Mouse (Mus musculus) liver, postnatal 0 days (tissue): ENCODE results near the gene Dclre1a. TPM values are rescaled to one million over a fixed set of nuclear protein-coding genes. Genes with fewer than 3 reads are reported as not detected.

Experiments used
- ATAC-seq: fragments of 200-750 bp; cut with Nextera tagmentation; 2 replicates; pipeline ENCODE4 v1.8.0; 2017; ENCODE audit warnings: mild to moderate bottlenecking, moderate library complexity
- DNase-seq: peaks from one replicate; pipeline ENCODE4 v3.0.0-alpha.2; 2016
- H3K27ac ChIP-seq: fragments of 300-500 bp; sonication (generic); 2 replicates; pipeline ENCODE4 v1.5.1; 2014; ENCODE audit warnings: antibody characterized with exemption, moderate library complexity, mild to moderate bottlenecking, low read depth
- H3K27me3 ChIP-seq: fragments of 300-500 bp; sonication (generic); 2 replicates; pipeline ENCODE4 v1.6.1; 2014; ENCODE audit warnings: low read length, control low read depth, mixed read lengths; ENCODE audit not compliant: insufficient read depth
- H3K36me3 ChIP-seq: fragments of 300-500 bp; sonication (generic); replicated peaks from 2 replicates; pipeline ENCODE4 v1.6.1; 2014; ENCODE audit warnings: mild to moderate bottlenecking, control low read depth, low read length, moderate library complexity, mixed read lengths; ENCODE audit not compliant: insufficient read depth
- H3K4me1 ChIP-seq: fragments of 300-500 bp; sonication (generic); 2 replicates; pipeline ENCODE4 v1.6.1; 2014; ENCODE audit warnings: antibody characterized with exemption, mild to moderate bottlenecking, control low read depth; ENCODE audit not compliant: insufficient read depth
- H3K4me2 ChIP-seq: fragments of 300-500 bp; sonication (generic); 2 replicates; pipeline ENCODE4 v1.6.1; 2014; ENCODE audit warnings: low read depth, mild to moderate bottlenecking, low read length, moderate library complexity, mixed read lengths
- H3K4me3 ChIP-seq: fragments of 300-500 bp; sonication (generic); 2 replicates; pipeline ENCODE4 v1.5.1; 2014; ENCODE audit warnings: low read depth, low read length
- H3K9ac ChIP-seq: fragments of 300-500 bp; sonication (generic); replicated peaks from 2 replicates; pipeline ENCODE4 v1.6.1; 2014; ENCODE audit warnings: mild to moderate bottlenecking, moderate library complexity
- H3K9me3 ChIP-seq: fragments of 300-500 bp; sonication (generic); 2 replicates; pipeline ENCODE4 v1.6.1; 2016; ENCODE audit warnings: mild to moderate bottlenecking, control low read depth, low read length, mixed read lengths
- CTCF ChIP-seq: sonication (generic); IDR thresholded peaks from 2 replicates; pipeline ENCODE4 v1.5.1; 2016; ENCODE audit warnings: antibody characterized with exemption, low read depth
- EP300 ChIP-seq: IDR thresholded peaks from 2 replicates; pipeline ENCODE4 v1.6.1; 2016; ENCODE audit warnings: antibody characterized with exemption, low read depth, mild to moderate bottlenecking
- WGBS: fragments of 180-500 bp; shearing (Covaris S2); extraction: QIAGEN DNeasy Blood & Tissue Kit; methylation state at CpG from one replicate; pipeline ENCODE4 v1.1.7; 2014; ENCODE audit not compliant: insufficient replicate concordance; 5-methylcytosine and 5-hydroxymethylcytosine counted together
- polyA plus RNA-seq: library from polyadenylated mRNA; unstranded; fragments of >200 nt; fragmentation: Nextera tagmentation; extraction: Ambion mirVana; gene quantifications from 2 replicates; pipeline ENCODE4 v1.2.1, GENCODE M21; 2015

Dclre1a gene
- polyA plus RNA-seq, 1 experiment from 2014 or later: 14.8 TPM

DNA sequence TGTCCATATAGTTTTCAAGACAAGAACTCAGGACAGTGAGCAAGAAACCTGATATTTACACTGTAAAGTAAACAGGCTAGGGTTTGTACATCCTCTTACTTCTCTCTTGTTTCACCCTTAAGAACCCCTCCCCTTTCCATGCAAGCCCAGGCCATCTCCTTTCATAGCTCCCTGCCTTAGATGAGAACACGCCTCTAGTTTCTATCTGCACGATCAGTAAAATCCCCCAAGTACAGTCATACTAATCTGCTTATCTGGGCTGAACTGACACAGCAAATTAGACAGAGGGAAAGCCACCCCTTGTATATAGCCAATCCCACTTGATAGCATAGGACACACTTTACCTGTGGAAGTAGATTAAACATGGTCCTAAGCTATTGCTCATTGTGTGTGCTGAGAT lies 23.2 kb upstream of the Dclre1a start:
- Histone ChIP-seq H3K9me3 (no peaks in the 10 kb centered on the region), H3K4me2 (no peak overlapping the region), H3K36me3 (peaks cover 33% of the 10 kb centered on the region), H3K27ac (no peak overlapping the region), H3K9ac (no peak overlapping the region), H3K4me1 (no peaks in the 10 kb centered on the region), H3K27me3 (no peaks in the 10 kb centered on the region), H3K4me3 (no peak overlapping the region)
- TF ChIP-seq EP300: no peak
- TF ChIP-seq CTCF: no peak
- ATAC-seq (no peak), DNase-seq (no peak)
- 43% methylated on average over 2 of the region's 2 CpGs for WGBS

DNA sequence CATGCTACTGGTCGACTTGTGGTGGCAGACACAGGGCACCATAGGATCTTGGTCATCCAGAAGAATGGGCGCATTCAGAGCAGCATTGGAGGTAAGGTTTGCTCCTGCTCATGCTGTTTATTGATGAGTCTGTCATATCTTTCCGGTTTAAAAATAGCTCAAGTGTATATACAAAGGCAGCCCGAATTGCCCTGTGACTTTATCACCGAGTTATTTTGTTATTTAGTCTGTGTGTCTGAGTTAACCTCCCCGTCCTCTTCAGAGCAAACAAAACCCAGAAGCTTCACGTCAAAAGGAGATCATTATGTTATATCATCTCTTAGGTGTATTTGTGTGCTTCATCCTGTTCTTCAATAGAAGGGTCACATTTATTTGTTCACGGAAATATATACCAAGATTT lies 22.8 kb upstream of the Dclre1a start:
- no peak for DNase-seq
- Histone ChIP-seq H3K9me3 (no peaks in the 10 kb centered on the region), H3K4me2 (no peak overlapping the region), H3K27me3 (no peaks in the 10 kb centered on the region), H3K4me1 (no peaks in the 10 kb centered on the region), H3K9ac (no peak overlapping the region), H3K36me3 (peaks cover 30% of the 10 kb centered on the region), H3K27ac (no peak overlapping the region), H3K4me3 (no peak overlapping the region)
- no peak for ATAC-seq
- 74% methylated on average over 8 of the region's 8 CpGs for WGBS
- no peak for TF ChIP-seq EP300
- TF ChIP-seq CTCF: no peak

DNA sequence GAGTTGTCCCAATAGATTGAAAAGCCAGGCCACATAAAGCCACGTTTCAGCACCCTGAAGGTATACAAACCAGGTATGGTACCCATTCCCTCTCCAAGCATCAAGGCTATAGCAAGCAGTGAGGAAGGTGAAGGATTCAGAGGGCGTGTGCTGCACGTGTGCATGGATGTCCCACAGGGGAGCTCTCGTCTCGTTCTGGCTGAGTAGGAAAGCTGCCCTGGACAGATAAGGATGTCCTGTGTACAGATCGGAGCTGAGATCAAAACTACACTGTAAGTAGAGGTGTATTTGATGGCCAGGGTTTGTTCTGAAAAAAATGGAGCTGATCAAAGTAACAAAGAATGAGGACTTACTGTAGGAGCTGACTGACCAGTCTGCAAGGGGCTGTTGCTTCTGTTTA lies 18.9 kb upstream of the Dclre1a start:
- 0 out of 2 replicates have a peak, but pooled peaks cover 5% of the 10 kb centered on the region for H3K4me1 ChIP-seq
- no peak overlapping the region for H3K4me2 ChIP-seq
- no peaks in the 10 kb centered on the region for H3K27me3 ChIP-seq
- H3K9ac ChIP-seq: no peak overlapping the region
- no peak overlapping the region for H3K4me3 ChIP-seq
- H3K9me3 ChIP-seq: no peaks in the 10 kb centered on the region
- DNase-seq: no peak
- WGBS: 56% methylated on average over 6 of the region's 6 CpGs
- TF ChIP-seq EP300 (0 out of 2 replicates have a peak, but pooled peaks have one; percentile 40), CTCF (no peak)
- no peak overlapping the region for H3K27ac ChIP-seq
- peak; percentile 62; the same call in 1 of the 2 replicates for ATAC-seq
- H3K36me3 ChIP-seq: peaks cover 14% of the 10 kb centered on the region

DNA sequence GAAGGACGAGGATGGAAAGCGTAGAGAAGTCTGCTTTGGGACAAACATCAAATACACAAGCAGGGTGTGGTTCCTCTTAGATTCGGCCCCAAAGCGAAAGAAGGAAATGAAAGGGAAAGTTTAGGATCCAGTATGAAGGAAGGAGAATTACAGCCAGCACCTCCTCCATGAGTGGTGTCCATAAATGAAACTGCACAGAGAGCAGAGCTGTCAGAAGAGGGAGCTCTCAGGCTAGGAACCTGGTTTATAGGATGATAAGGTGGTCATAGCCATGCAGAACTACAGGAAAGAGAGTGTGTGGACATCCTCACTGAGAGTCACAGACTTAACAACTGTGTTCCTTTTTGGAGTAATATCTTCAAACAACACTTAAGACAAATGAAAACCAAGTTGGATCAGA lies 18.0 kb upstream of the Dclre1a start:
- DNase-seq: no peak
- TF ChIP-seq CTCF (peak; percentile 78), EP300 (no peak)
- H3K4me3 ChIP-seq: no peak overlapping the region
- H3K4me1 ChIP-seq: peaks cover 7% of the 10 kb centered on the region; the same call in 1 of the 2 replicates
- H3K27me3 ChIP-seq: no peaks in the 10 kb centered on the region
- peak; percentile 55; the same call in 1 of the 2 replicates for ATAC-seq
- H3K36me3 ChIP-seq: peaks cover 7% of the 10 kb centered on the region; the same call in 1 of the 2 replicates
- H3K9me3 ChIP-seq: no peaks in the 10 kb centered on the region
- no peak overlapping the region for H3K27ac ChIP-seq
- no peak overlapping the region for H3K4me2 ChIP-seq
- no peak overlapping the region for H3K9ac ChIP-seq
- 73% methylated on average over 4 of the region's 4 CpGs for WGBS

DNA sequence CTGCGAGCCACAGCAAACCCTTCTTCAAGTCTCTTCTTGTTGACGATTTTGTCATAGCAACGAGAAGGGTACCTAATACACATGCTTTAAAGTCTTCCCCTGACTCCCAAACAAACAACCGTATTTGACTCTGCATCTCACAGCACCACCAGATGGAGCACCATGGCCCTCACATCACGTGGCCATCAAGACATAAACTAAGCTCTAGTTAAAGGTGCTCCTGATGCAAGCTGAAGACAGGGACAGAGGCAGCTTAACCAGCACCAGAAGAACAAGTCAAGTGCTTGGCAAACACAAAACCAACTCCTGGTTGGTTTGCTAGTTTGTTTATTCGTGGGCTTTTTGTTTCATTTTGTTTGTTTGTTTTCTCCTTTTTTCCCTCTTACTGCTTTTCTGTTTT lies 17.3 kb upstream of the Dclre1a start:
- Histone ChIP-seq H3K27ac (no peak overlapping the region), H3K4me1 (peaks cover 8% of the 10 kb centered on the region; the same call in 1 of the 2 replicates), H3K9ac (no peak overlapping the region), H3K9me3 (no peaks in the 10 kb centered on the region), H3K4me2 (no peak overlapping the region), H3K4me3 (no peak overlapping the region), H3K27me3 (no peaks in the 10 kb centered on the region), H3K36me3 (peaks cover 4% of the 10 kb centered on the region; the same call in 1 of the 2 replicates)
- DNase-seq: no peak
- TF ChIP-seq EP300 (no peak), CTCF (peak; percentile 60)
- 67% methylated on average over 6 of the region's 6 CpGs for WGBS
- ATAC-seq: no peak

DNA sequence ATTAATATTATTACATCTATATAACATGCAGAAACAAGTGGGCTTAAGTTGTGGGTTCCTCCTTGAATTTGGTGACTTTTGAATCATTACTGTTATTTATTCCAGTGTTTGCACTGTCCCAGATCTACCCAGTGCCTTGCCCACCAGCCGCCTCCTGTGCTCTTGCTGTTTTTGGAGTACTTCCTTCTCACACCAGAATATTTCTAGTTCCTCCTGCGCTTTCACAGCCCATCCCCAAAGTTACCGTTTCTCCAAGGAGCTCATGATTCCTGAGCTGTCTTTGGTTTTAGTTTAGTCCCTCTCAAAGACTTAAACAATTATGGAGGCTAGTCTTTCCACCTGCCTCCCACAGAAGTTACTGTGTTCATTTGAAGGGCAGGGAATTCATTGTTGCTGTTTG lies 15.4 kb upstream of the Dclre1a start:
- H3K27me3 ChIP-seq: no peaks in the 10 kb centered on the region
- DNase-seq (no peak), ATAC-seq (no peak)
- no peak overlapping the region for H3K27ac ChIP-seq
- no peaks in the 10 kb centered on the region for H3K9me3 ChIP-seq
- H3K4me3 ChIP-seq: no peak overlapping the region
- TF ChIP-seq EP300 (no peak), CTCF (no peak)
- H3K36me3 ChIP-seq: peaks cover 11% of the 10 kb centered on the region
- no peak overlapping the region for H3K9ac ChIP-seq
- H3K4me1 ChIP-seq: peaks cover 10% of the 10 kb centered on the region; the same call in 1 of the 2 replicates
- 67% methylated on average over 3 of the region's 3 CpGs for WGBS
- H3K4me2 ChIP-seq: no peak overlapping the region
